Mouse (Mus musculus) forebrain, embryonic 15.5 days (tissue): ENCODE results near the gene Dapk2. TPM values are rescaled to one million over a fixed set of nuclear protein-coding genes. Genes with fewer than 3 reads are reported as not detected.

Experiments used
- ATAC-seq: fragments of 200-750 bp; cut with Nextera tagmentation; replicated peaks from 2 replicates; pipeline ENCODE4 v1.8.0; 2017; ENCODE audit warnings: mild to moderate bottlenecking, moderate TSS enrichment, moderate library complexity
- H3K27ac ChIP-seq: fragments of 300-500 bp; sonication (generic); replicated peaks from 2 replicates; pipeline ENCODE4 v1.5.1; 2015; ENCODE audit warnings: mild to moderate bottlenecking, inconsistent platforms
- H3K27me3 ChIP-seq: fragments of 300-500 bp; sonication (generic); 2 replicates; pipeline ENCODE4 v1.6.1; 2015; ENCODE audit warnings: inconsistent platforms
- H3K36me3 ChIP-seq: fragments of 300-500 bp; sonication (generic); 2 replicates; pipeline ENCODE4 v1.6.1; 2015; ENCODE audit warnings: mild to moderate bottlenecking, inconsistent platforms
- H3K4me1 ChIP-seq: fragments of 300-500 bp; sonication (generic); 2 replicates; pipeline ENCODE4 v1.6.1; 2015; ENCODE audit warnings: inconsistent platforms
- H3K4me2 ChIP-seq: fragments of 300-500 bp; sonication (generic); replicated peaks from 2 replicates; pipeline ENCODE4 v1.6.1; 2015; ENCODE audit warnings: mild to moderate bottlenecking, inconsistent platforms
- H3K4me3 ChIP-seq: fragments of 300-500 bp; sonication (generic); 2 replicates; pipeline ENCODE4 v1.5.1; 2015; ENCODE audit warnings: mild to moderate bottlenecking, inconsistent platforms
- H3K9ac ChIP-seq: fragments of 300-500 bp; sonication (generic); replicated peaks from 2 replicates; pipeline ENCODE4 v1.6.1; 2015; ENCODE audit warnings: mild to moderate bottlenecking, inconsistent platforms
- H3K9me3 ChIP-seq: fragments of 300-500 bp; sonication (generic); 2 replicates; pipeline ENCODE4 v1.6.1; 2016; ENCODE audit warnings: inconsistent platforms
- WGBS: fragments of 180-500 bp; shearing (Covaris S2); methylation state at CpG from one replicate; pipeline ENCODE4 v1.1.7; 2015; ENCODE audit warnings: mixed read lengths; 5-methylcytosine and 5-hydroxymethylcytosine counted together
- polyA plus RNA-seq: library from polyadenylated mRNA; unstranded; fragments of >200 nt; fragmentation: Nextera tagmentation; extraction: Ambion mirVana; gene quantifications from 2 replicates; pipeline ENCODE4 v1.2.1, GENCODE M21; 2015

Dapk2 gene
- polyA plus RNA-seq, 1 experiment from 2014 or later: 1.8 TPM

GRCm38 (mm10) chr9:66152011-66152410 is 6.0 kb upstream of the Dapk2 start:
- Histone ChIP-seq H3K4me2 (no peak overlapping the region), H3K36me3 (no peaks in the 10 kb centered on the region), H3K4me3 (no peak overlapping the region), H3K27me3 (no peaks in the 10 kb centered on the region), H3K4me1 (no peaks in the 10 kb centered on the region), H3K9ac (no peak overlapping the region), H3K27ac (no peak overlapping the region), H3K9me3 (no peaks in the 10 kb centered on the region)
- no peak for ATAC-seq
- WGBS: 68% methylated on average over 9 of the region's 9 CpGs

DNA sequence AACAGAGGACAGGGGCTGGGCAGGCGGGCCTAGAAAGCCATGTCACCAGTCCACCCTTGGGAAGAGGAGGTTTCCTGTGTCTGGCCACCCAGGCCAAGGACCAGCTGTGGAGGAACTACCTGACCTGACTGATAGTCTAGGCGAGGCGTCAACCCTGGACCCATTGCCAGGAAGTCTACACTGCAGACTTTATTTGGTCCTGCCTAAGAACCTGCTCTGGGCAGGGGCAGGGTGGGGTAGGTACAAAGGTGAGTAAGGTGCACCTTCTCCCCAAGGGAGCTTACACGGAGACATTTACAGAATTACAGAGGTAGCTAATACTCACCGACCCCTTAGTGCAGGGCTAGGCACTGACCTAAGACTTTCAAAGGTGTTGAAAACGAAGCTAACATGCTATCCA is 4.4 kb upstream of the Dapk2 start:
- H3K27me3 ChIP-seq: 0 out of 2 replicates have a peak, but pooled peaks cover under 1% of the 10 kb centered on the region
- peaks cover 5% of the 10 kb centered on the region; the same call in 1 of the 2 replicates for H3K4me1 ChIP-seq
- no peak overlapping the region for H3K4me2 ChIP-seq
- H3K4me3 ChIP-seq: no peak overlapping the region
- 89% methylated on average over 6 of the region's 6 CpGs for WGBS
- no peak overlapping the region for H3K27ac ChIP-seq
- H3K9me3 ChIP-seq: no peaks in the 10 kb centered on the region
- ATAC-seq: no peak
- no peaks in the 10 kb centered on the region for H3K36me3 ChIP-seq
- no peak overlapping the region for H3K9ac ChIP-seq

GRCm38 (mm10) chr9:66154013-66154412 is 4.0 kb upstream of the Dapk2 start:
- WGBS: 93% methylated on average over 9 of the region's 9 CpGs

DNA sequence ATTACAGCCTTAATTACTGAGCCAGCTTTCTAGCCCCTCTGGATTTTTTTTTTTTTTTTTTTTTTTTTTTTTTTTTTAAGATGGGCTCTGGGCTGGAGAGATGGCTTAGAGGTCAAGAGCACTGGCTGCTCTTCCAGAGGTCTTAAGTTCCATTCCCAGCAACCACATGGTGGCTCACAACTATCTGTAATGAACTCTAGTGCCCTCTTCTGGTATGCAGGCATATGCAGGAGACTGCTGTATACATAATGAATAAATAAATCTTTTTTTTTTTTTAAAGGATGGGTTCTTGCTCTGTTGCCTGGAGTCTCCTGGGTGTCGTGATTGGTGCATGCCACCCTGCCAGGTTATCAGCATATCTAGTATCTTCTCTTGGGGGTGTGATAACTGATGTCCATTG is 2.5 kb upstream of the Dapk2 start:
- Histone ChIP-seq H3K9ac (no peak overlapping the region), H3K9me3 (no peaks in the 10 kb centered on the region), H3K27me3 (peaks cover 7% of the 10 kb centered on the region; the same call in 1 of the 2 replicates), H3K4me2 (no peak overlapping the region), H3K4me1 (peaks cover 5% of the 10 kb centered on the region; the same call in 1 of the 2 replicates), H3K27ac (no peak overlapping the region), H3K4me3 (no peak overlapping the region), H3K36me3 (no peaks in the 10 kb centered on the region)
- no peak for ATAC-seq
- 94% methylated on average over 1 of the region's 1 CpGs for WGBS

More at GRCm38 (mm10) chr9:66154013-66154412, 4.0 kb upstream of the Dapk2 start:
- no peak overlapping the region for H3K4me2 ChIP-seq
- no peaks in the 10 kb centered on the region for H3K9me3 ChIP-seq
- H3K4me3 ChIP-seq: no peak overlapping the region
- H3K36me3 ChIP-seq: no peaks in the 10 kb centered on the region
- no peak overlapping the region for H3K27ac ChIP-seq
- no peak overlapping the region for H3K9ac ChIP-seq
- H3K4me1 ChIP-seq: peaks cover 5% of the 10 kb centered on the region; the same call in 1 of the 2 replicates
- no peak for ATAC-seq
- peaks cover 5% of the 10 kb centered on the region; the same call in 1 of the 2 replicates for H3K27me3 ChIP-seq

DNA sequence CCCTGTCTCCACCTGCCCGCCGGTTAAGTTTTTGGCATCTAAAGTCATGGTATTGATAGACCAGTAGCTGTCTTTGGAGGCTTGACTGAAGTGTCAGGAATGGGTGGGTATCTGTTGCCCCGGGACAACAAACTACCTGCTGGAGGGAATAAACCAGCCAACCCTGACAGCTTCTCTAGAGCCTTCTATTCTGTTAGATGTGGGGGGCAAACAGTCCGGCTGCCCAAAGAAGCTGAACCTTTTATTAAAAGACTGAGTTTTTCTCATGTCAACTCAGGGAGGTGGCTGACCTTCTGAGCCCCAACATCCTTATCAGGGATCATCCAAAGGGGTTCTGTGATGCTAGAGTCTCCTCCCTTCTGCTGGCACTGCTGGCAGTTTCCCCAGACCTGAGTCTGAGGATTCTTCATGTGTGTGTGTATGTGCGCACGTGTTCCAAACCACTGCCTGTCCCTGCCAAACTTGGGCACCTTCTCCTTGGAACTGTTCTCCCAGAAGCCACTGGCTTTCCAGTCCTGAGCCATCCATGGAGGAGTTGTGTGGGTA is 935 bp downstream of the Dapk2 start:
- Histone ChIP-seq H3K4me3 (no peak overlapping the region), H3K4me1 (peaks cover 5% of the 10 kb centered on the region; the same call in 1 of the 2 replicates), H3K9me3 (no peaks in the 10 kb centered on the region), H3K27ac (no peak overlapping the region), H3K4me2 (no peak overlapping the region), H3K9ac (no peak overlapping the region), H3K36me3 (no peaks in the 10 kb centered on the region), H3K27me3 (peaks cover 7% of the 10 kb centered on the region; the same call in 1 of the 2 replicates)
- ATAC-seq: no peak
- WGBS: 89% methylated on average over 6 of the region's 6 CpGs

DNA sequence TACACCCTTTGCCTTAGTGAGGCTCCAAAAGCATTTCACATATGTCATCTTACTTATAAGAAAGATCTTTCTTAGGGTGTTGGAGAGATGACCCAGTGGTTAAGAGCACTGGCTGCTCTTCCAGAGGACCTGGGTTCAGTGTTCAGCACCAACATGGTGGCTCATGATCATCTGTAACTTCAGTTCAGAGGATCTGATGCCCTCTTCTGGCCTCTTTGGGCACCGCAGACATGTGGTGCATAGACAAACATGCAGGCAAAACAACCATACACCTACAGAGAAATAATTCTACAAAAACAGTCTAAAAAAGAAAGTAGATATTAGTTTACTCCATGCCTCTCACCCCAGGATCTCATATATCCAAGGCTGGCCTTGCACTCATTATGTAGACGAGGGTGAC is 2.1 kb downstream of the Dapk2 start:
- H3K9ac ChIP-seq: no peak overlapping the region
- peaks cover 7% of the 10 kb centered on the region; the same call in 1 of the 2 replicates for H3K27me3 ChIP-seq
- H3K27ac ChIP-seq: no peak overlapping the region
- peaks cover 5% of the 10 kb centered on the region; the same call in 1 of the 2 replicates for H3K4me1 ChIP-seq
- no peak overlapping the region for H3K4me2 ChIP-seq
- WGBS: 94% methylated on average over 2 of the region's 2 CpGs
- no peaks in the 10 kb centered on the region for H3K9me3 ChIP-seq
- no peaks in the 10 kb centered on the region for H3K36me3 ChIP-seq
- no peak overlapping the region for H3K4me3 ChIP-seq
- ATAC-seq: no peak

DNA sequence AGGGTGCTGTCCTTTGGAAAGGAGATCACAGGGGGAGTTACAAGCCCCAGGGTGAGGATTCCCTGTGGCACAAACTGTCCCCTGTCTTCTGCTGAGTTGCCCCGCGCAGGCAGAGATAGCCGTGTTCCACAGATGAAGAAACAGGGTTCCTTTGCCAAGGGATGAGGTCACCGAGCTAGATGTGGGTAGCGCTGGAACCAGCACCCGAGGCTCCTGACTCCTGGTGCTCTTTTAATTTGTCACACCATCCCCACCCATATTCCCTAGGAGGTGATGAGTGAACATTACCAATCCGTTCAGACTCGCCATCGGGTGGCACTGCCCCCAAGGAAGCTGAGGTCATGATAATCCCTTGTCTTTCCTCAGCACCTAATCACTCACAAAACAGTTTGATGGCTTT is 5.0 kb downstream of the Dapk2 start:
- Histone ChIP-seq H3K4me2 (no peak overlapping the region), H3K4me3 (no peak overlapping the region), H3K4me1 (peaks cover 2% of the 10 kb centered on the region; the same call in 1 of the 2 replicates), H3K27me3 (peaks cover 7% of the 10 kb centered on the region; the same call in 1 of the 2 replicates), H3K36me3 (no peaks in the 10 kb centered on the region), H3K27ac (no peak overlapping the region), H3K9me3 (no peaks in the 10 kb centered on the region), H3K9ac (no peak overlapping the region)
- 84% methylated on average over 9 of the region's 9 CpGs for WGBS
- no peak for ATAC-seq

DNA sequence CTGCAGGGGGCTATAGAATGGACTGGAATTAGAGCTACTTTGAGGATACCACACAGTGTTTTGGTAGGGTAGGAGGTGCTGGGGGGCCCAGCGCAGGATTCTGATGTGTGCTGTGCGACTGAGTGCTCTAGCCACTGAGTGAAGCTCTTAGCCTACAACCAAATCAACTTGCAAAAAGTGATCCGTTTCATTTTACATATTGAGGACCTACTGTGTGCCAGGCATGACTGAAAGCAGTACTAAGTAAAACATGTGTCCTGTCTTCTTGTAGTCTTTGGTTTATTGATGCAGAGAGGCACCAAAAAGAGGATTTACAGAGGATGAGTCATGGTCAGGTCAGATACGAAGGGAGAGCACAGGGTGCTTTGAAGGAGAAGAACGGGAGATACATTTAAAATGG is 9.2 kb downstream of the Dapk2 start:
- Histone ChIP-seq H3K27me3 (no peaks in the 10 kb centered on the region), H3K27ac (no peak overlapping the region), H3K9me3 (no peaks in the 10 kb centered on the region), H3K4me2 (no peak overlapping the region), H3K36me3 (no peaks in the 10 kb centered on the region), H3K4me3 (no peak overlapping the region), H3K9ac (no peak overlapping the region), H3K4me1 (peaks cover 4% of the 10 kb centered on the region)
- 93% methylated on average over 5 of the region's 5 CpGs for WGBS
- ATAC-seq: no peak

DNA sequence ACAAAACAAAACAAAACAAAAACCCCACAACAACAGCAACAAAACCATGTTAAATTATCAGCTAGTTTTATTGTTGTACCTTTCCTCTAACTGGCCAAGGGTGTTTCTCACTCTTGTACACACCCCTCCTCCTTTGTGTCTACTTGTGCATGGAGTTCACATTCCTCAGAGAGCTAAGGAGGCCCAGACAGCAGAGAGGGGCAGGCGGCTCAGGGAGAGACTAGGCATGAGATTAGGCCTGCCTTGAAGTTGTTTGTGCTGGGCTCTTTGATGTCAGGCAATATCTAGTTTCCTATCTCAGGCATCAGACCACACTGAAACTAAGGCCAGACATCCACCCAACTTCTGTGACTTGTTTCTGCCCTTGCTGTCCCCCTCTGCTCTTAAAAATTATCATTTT is 10.2 kb downstream of the Dapk2 start:
- no peak for ATAC-seq
- H3K27me3 ChIP-seq: no peaks in the 10 kb centered on the region
- H3K36me3 ChIP-seq: no peaks in the 10 kb centered on the region
- H3K9me3 ChIP-seq: no peaks in the 10 kb centered on the region
- H3K9ac ChIP-seq: no peak overlapping the region
- H3K27ac ChIP-seq: no peak overlapping the region
- no peak overlapping the region for H3K4me3 ChIP-seq
- WGBS: 25% methylated on average over 1 of the region's 1 CpGs
- peaks cover 4% of the 10 kb centered on the region for H3K4me1 ChIP-seq
- no peak overlapping the region for H3K4me2 ChIP-seq

GRCm38 (mm10) chr9:66170506-66170905 is 12.5 kb downstream of the Dapk2 start:
- H3K27ac ChIP-seq: no peak overlapping the region
- H3K4me2 ChIP-seq: no peak overlapping the region
- WGBS: 6% methylated on average over 5 of the region's 5 CpGs
- H3K9ac ChIP-seq: no peak overlapping the region
- peaks cover 4% of the 10 kb centered on the region for H3K4me1 ChIP-seq
- no peaks in the 10 kb centered on the region for H3K27me3 ChIP-seq
- H3K36me3 ChIP-seq: no peaks in the 10 kb centered on the region
- H3K9me3 ChIP-seq: no peaks in the 10 kb centered on the region
- H3K4me3 ChIP-seq: no peak overlapping the region
- ATAC-seq: no peak

DNA sequence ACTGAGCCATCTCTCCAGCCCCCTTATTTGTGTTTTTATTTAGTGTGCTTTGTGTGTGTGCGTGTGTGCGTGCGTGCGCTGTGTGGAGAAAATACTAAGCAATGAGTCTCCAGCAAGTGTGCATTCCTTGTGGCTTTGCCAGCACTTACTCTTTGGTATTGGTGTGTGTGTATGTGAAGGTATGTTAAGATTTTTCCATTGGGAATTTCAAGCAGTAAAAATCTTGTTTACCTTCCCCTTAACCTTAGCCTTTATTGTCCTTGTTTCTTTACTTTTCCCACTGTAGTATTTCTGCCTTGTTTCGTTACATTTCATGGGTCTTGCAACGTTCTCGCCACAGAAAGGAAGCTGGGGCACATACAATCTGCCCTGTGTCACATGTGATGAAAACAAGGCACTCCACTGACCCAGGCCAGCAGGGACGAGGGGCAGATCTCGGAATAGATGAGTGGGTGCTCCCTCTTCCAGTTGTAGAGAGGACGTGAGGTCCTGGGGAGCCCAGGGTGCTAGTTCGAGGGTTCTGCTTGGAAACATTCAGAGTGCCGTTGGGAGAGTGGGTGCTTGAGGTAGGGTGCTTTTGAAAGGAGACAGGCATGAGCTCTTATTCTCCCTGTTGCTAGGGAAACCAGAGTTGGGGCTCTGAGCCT is 13.4 kb downstream of the Dapk2 start:
- Histone ChIP-seq H3K9me3 (no peaks in the 10 kb centered on the region), H3K4me1 (peaks cover 4% of the 10 kb centered on the region), H3K4me3 (no peak overlapping the region), H3K4me2 (no peak overlapping the region), H3K27ac (no peak overlapping the region), H3K27me3 (no peaks in the 10 kb centered on the region), H3K9ac (no peak overlapping the region), H3K36me3 (no peaks in the 10 kb centered on the region)
- no peak for ATAC-seq
- 49% methylated on average over 12 of the region's 12 CpGs for WGBS

GRCm38 (mm10) chr9:66173316-66173855 is 15.4 kb downstream of the Dapk2 start:
- Histone ChIP-seq H3K27ac (no peak overlapping the region), H3K4me3 (no peak overlapping the region), H3K27me3 (no peaks in the 10 kb centered on the region), H3K36me3 (no peaks in the 10 kb centered on the region), H3K4me2 (no peak overlapping the region), H3K9ac (no peak overlapping the region), H3K9me3 (no peaks in the 10 kb centered on the region), H3K4me1 (peaks cover 4% of the 10 kb centered on the region)
- ATAC-seq: no peak
- WGBS: 92% methylated on average over 5 of the region's 5 CpGs
